Mouse (Mus musculus) cortical plate, adult 2 months (tissue): ENCODE results near the gene Gal3st1.

Source experiments
- CTCF ChIP-seq: fragments of 200-500 bp; IDR thresholded peaks from 2 replicates; pipeline ENCODE4 v1.5.1; 2011; ENCODE audit warnings: mild to moderate bottlenecking, control low read depth, low read length; ENCODE audit not compliant: insufficient read depth; ENCODE audit errors: extremely low read depth
- POLR2A ChIP-seq: fragments of 200-500 bp; IDR thresholded peaks from 2 replicates; pipeline ENCODE4 v1.6.1; 2011; ENCODE audit warnings: mild to moderate bottlenecking, low read length, control low read depth; ENCODE audit not compliant: insufficient read depth; ENCODE audit errors: extremely low read depth

DNA sequence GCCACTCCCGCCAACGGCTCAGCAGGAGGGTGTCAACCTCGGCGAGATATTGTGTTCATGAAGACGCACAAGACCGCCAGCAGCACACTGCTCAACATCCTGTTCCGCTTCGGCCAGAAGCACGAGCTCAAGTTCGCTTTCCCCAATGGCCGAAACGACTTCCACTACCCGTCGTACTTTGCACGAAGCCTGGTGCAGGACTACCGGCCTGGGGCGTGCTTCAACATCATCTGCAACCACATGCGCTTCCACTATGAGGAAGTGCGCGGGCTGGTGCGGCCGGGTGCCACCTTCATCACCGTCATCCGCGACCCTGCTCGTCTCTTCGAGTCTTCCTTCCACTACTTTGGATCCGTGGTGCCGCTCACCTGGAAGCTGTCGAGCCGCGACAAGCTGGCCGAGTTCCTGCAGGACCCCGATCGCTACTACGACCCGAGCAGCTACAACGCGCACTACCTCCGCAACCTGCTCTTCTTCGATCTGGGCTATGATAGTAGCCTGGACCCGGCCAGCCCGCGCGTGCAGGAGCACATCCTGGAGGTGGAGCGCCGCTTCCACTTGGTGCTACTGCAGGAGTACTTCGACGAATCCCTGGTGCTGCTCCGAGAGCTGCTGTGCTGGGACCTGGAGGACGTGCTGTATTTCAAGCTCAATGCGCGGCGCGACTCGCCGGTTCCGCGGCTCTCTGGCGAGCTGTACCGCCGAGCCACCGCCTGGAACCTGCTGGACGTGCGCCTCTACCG is 14.7 kb downstream of the Gal3st1 start:
- no peak for TF ChIP-seq POLR2A
- TF ChIP-seq CTCF, result no peak
